Mouse (Mus musculus) heart, embryonic 10.5 days (tissue): Measurements from ENCODE around the gene Kcnq2. TPM values are rescaled to one million over a fixed set of nuclear protein-coding genes. Genes with fewer than 3 reads are reported as not detected.
A peak's percentile ranks its signal among the peaks of the same experiment; 100 is the strongest.

Experiments
- DNase-seq: peaks from one replicate; pipeline ENCODE4 v3.0.0-alpha.2; 2017; ENCODE audit warnings: low spot score
- H3K27ac ChIP-seq: fragments of 300-500 bp; sonication (generic); 2 replicates; pipeline ENCODE4 v1.5.1; 2016; ENCODE audit warnings: mild to moderate bottlenecking
- H3K27me3 ChIP-seq: fragments of 300-500 bp; sonication (generic); 2 replicates; pipeline ENCODE4 v1.6.1; 2016; ENCODE audit warnings: mild to moderate bottlenecking; ENCODE audit not compliant: poor library complexity, insufficient read depth, severe bottlenecking
- H3K36me3 ChIP-seq: fragments of 300-500 bp; sonication (generic); 2 replicates; pipeline ENCODE4 v1.6.1; 2016; ENCODE audit warnings: mild to moderate bottlenecking, moderate library complexity
- H3K4me1 ChIP-seq: fragments of 300-500 bp; sonication (generic); 2 replicates; pipeline ENCODE4 v1.6.1; 2016; ENCODE audit warnings: mild to moderate bottlenecking
- H3K4me3 ChIP-seq: fragments of 300-500 bp; sonication (generic); 2 replicates; pipeline ENCODE4 v1.5.1; 2016; ENCODE audit warnings: mild to moderate bottlenecking, moderate library complexity
- H3K9me3 ChIP-seq: fragments of 300-500 bp; sonication (generic); 2 replicates; pipeline ENCODE4 v1.6.1; 2016; ENCODE audit warnings: mild to moderate bottlenecking, moderate library complexity
- WGBS: fragments of 180-500 bp; shearing (Covaris S2); methylation state at CpG from one replicate; pipeline ENCODE4 v1.1.7; 2016; 5-methylcytosine and 5-hydroxymethylcytosine counted together
- polyA plus RNA-seq: library from polyadenylated mRNA; unstranded; fragments of >200 nt; fragmentation: Nextera tagmentation; extraction: Ambion mirVana; gene quantifications from 2 replicates; pipeline ENCODE4 v1.2.1, GENCODE M21; 2016

Gene Kcnq2
- 0.07 and 0.50 TPM in 2 replicates for polyA plus RNA-seq

GRCm38 (mm10) chr2:181134591-181135445 is at the start of gene Kcnq2:
Kcnq2 (minus strand) TSS chr2:181135300.
- Histone ChIP-seq H3K4me1 (peaks cover 12% of the 10 kb centered on the region), H3K4me3 (peak within 1 kb of the TSS; percentile 61), H3K27ac (no peak within 1 kb of the TSS), H3K36me3 (no peaks in the 10 kb centered on the region), H3K9me3 (no peaks in the 10 kb centered on the region), H3K27me3 (peaks cover 86% of the 10 kb centered on the region)
- WGBS, result 2% methylated on average over 104 of the region's 104 CpGs
- DNase-seq, result no peak

GRCm38 (mm10) chr2:181180898-181181297 is 45.8 kb upstream of the Kcnq2 start:
- DNase-seq, result no peak
- Histone ChIP-seq H3K27ac (no peak overlapping the region), H3K4me1 (no peaks in the 10 kb centered on the region), H3K9me3 (no peaks in the 10 kb centered on the region), H3K4me3 (no peak overlapping the region), H3K36me3 (no peaks in the 10 kb centered on the region), H3K27me3 (0 out of 2 replicates have a peak, but pooled peaks cover 4% of the 10 kb centered on the region)
- 67% methylated on average over 6 of the region's 6 CpGs for WGBS

GRCm38 (mm10) chr2:181178471-181178870 is 43.4 kb upstream of the Kcnq2 start:
- H3K9me3 ChIP-seq, result no peaks in the 10 kb centered on the region
- no peak overlapping the region for H3K27ac ChIP-seq
- no peaks in the 10 kb centered on the region for H3K36me3 ChIP-seq
- H3K4me1 ChIP-seq, result no peaks in the 10 kb centered on the region
- DNase-seq, result no peak
- H3K27me3 ChIP-seq, result no peaks in the 10 kb centered on the region
- no peak overlapping the region for H3K4me3 ChIP-seq
- whole genome bisulfite sequencing, result 59% methylated on average over 5 of the region's 5 CpGs

GRCm38 (mm10) chr2:181178015-181178414 is 42.9 kb upstream of the Kcnq2 start:
- Histone ChIP-seq H3K36me3 (no peaks in the 10 kb centered on the region), H3K9me3 (no peaks in the 10 kb centered on the region), H3K27me3 (no peaks in the 10 kb centered on the region), H3K4me1 (no peaks in the 10 kb centered on the region), H3K4me3 (no peak overlapping the region), H3K27ac (no peak overlapping the region)
- no peak for DNase-seq
- 74% methylated on average over 3 of the region's 3 CpGs for WGBS

GRCm38 (mm10) chr2:181174646-181175045 is 39.5 kb upstream of the Kcnq2 start:
- 77% methylated on average over 3 of the region's 3 CpGs for WGBS
- H3K4me3 ChIP-seq, result no peak overlapping the region
- no peaks in the 10 kb centered on the region for H3K4me1 ChIP-seq
- no peaks in the 10 kb centered on the region for H3K36me3 ChIP-seq
- no peak for DNase-seq
- H3K27ac ChIP-seq, result no peak overlapping the region
- H3K27me3 ChIP-seq, result no peaks in the 10 kb centered on the region
- H3K9me3 ChIP-seq, result no peaks in the 10 kb centered on the region

GRCm38 (mm10) chr2:181166469-181166868 is 31.4 kb upstream of the Kcnq2 start:
- Histone ChIP-seq H3K4me1 (no peaks in the 10 kb centered on the region), H3K36me3 (no peaks in the 10 kb centered on the region), H3K4me3 (no peak overlapping the region), H3K9me3 (no peaks in the 10 kb centered on the region), H3K27me3 (peaks cover 6% of the 10 kb centered on the region), H3K27ac (no peak overlapping the region)
- WGBS, result 84% methylated on average over 5 of the region's 5 CpGs
- no peak for DNase-seq

- 79% methylated on average over 4 of the region's 4 CpGs for WGBS
- H3K4me1 ChIP-seq, result peaks cover 28% of the 10 kb centered on the region
- H3K36me3 ChIP-seq, result no peaks in the 10 kb centered on the region
- no peaks in the 10 kb centered on the region for H3K9me3 ChIP-seq
- H3K4me3 ChIP-seq, result no peak overlapping the region
- no peak overlapping the region for H3K27ac ChIP-seq
- H3K27me3 ChIP-seq, result peaks cover 34% of the 10 kb centered on the region
- no peak for DNase-seq
Observed at GRCm38 (mm10) chr2:181160821-181161220, 25.7 kb upstream of the Kcnq2 start.

- Histone ChIP-seq H3K36me3 (no peaks in the 10 kb centered on the region), H3K4me1 (peaks cover 39% of the 10 kb centered on the region), H3K9me3 (no peaks in the 10 kb centered on the region), H3K27me3 (peaks cover 40% of the 10 kb centered on the region), H3K4me3 (no peak overlapping the region), H3K27ac (0 out of 2 replicates have a peak overlapping the region, but pooled peaks have one; percentile 6)
- 0% methylated on average over 2 of the region's 2 CpGs for WGBS
- DNase-seq, result no peak
Observed at GRCm38 (mm10) chr2:181159771-181160170, 24.7 kb upstream of the Kcnq2 start.

GRCm38 (mm10) chr2:181159091-181159514 is 24.0 kb upstream of the Kcnq2 start:
- Histone ChIP-seq H3K4me1 (peaks cover 45% of the 10 kb centered on the region), H3K27me3 (peaks cover 47% of the 10 kb centered on the region), H3K4me3 (no peak overlapping the region; the same call in 1 of the 2 replicates), H3K9me3 (no peaks in the 10 kb centered on the region), H3K27ac (peak overlapping the region; percentile 6; the same call in 1 of the 2 replicates), H3K36me3 (no peaks in the 10 kb centered on the region)
- no peak for DNase-seq
- WGBS, result 44% methylated on average over 7 of the region's 7 CpGs

GRCm38 (mm10) chr2:181158471-181158870 is 23.4 kb upstream of the Kcnq2 start:
- Histone ChIP-seq H3K4me3 (no peak overlapping the region), H3K36me3 (no peaks in the 10 kb centered on the region), H3K9me3 (no peaks in the 10 kb centered on the region), H3K4me1 (peaks cover 45% of the 10 kb centered on the region), H3K27me3 (peaks cover 51% of the 10 kb centered on the region), H3K27ac (no peak overlapping the region)
- DNase-seq, result no peak
- WGBS, result 80% methylated on average over 2 of the region's 2 CpGs

GRCm38 (mm10) chr2:181157716-181158302 is 22.7 kb upstream of the Kcnq2 start:
- H3K9me3 ChIP-seq, result no peaks in the 10 kb centered on the region
- WGBS, result 74% methylated on average over 6 of the region's 6 CpGs
- H3K36me3 ChIP-seq, result 0 out of 2 replicates have a peak, but pooled peaks cover 2% of the 10 kb centered on the region
- H3K4me1 ChIP-seq, result peaks cover 45% of the 10 kb centered on the region
- no peak overlapping the region for H3K4me3 ChIP-seq
- H3K27me3 ChIP-seq, result peaks cover 55% of the 10 kb centered on the region
- DNase-seq, result no peak
- H3K27ac ChIP-seq, result no peak overlapping the region

- Histone ChIP-seq H3K27ac (no peak overlapping the region), H3K36me3 (0 out of 2 replicates have a peak, but pooled peaks cover 7% of the 10 kb centered on the region), H3K4me1 (peaks cover 45% of the 10 kb centered on the region), H3K9me3 (no peaks in the 10 kb centered on the region), H3K4me3 (peak overlapping the region; percentile 61), H3K27me3 (peaks cover 61% of the 10 kb centered on the region)
- WGBS, result 66% methylated on average over 4 of the region's 4 CpGs
- DNase-seq, result no peak
Observed at GRCm38 (mm10) chr2:181157180-181157579, 22.1 kb upstream of the Kcnq2 start.
